Mouse (Mus musculus) forebrain, embryonic 10.5 days (tissue): Measurements from ENCODE around the gene Gpc6. TPM values are rescaled to one million over a fixed set of nuclear protein-coding genes. Genes with fewer than 3 reads are reported as not detected.

Experiments
- DNase-seq: peaks from one replicate; pipeline ENCODE4 v3.0.0-alpha.2; 2017; ENCODE audit warnings: low spot score; ENCODE audit errors: extremely low spot score
- H3K27ac ChIP-seq: fragments of 300-500 bp; sonication (generic); 2 replicates; pipeline ENCODE4 v1.5.1; 2016; ENCODE audit warnings: mild to moderate bottlenecking
- H3K27me3 ChIP-seq: fragments of 300-500 bp; sonication (generic); 2 replicates; pipeline ENCODE4 v1.6.1; 2016; ENCODE audit warnings: mild to moderate bottlenecking; ENCODE audit not compliant: poor library complexity, severe bottlenecking
- H3K36me3 ChIP-seq: fragments of 300-500 bp; sonication (generic); replicated peaks from 2 replicates; pipeline ENCODE4 v1.6.1; 2016; ENCODE audit warnings: mild to moderate bottlenecking, moderate library complexity
- H3K4me1 ChIP-seq: fragments of 300-500 bp; sonication (generic); 2 replicates; pipeline ENCODE4 v1.6.1; 2016
- H3K4me3 ChIP-seq: fragments of 300-500 bp; sonication (generic); 2 replicates; pipeline ENCODE4 v1.5.1; 2016; ENCODE audit warnings: mild to moderate bottlenecking, moderate library complexity
- H3K9me3 ChIP-seq: fragments of 300-500 bp; sonication (generic); 2 replicates; pipeline ENCODE4 v1.6.1; 2016; ENCODE audit warnings: mild to moderate bottlenecking, moderate library complexity
- WGBS: fragments of 180-500 bp; shearing (Covaris S2); methylation state at CpG from one replicate; pipeline ENCODE4 v1.1.7; 2016; 5-methylcytosine and 5-hydroxymethylcytosine counted together
- polyA plus RNA-seq: library from polyadenylated mRNA; unstranded; fragments of >200 nt; fragmentation: Nextera tagmentation; extraction: Ambion mirVana; gene quantifications from 2 replicates; pipeline ENCODE4 v1.2.1, GENCODE M21; 2016

Gene Gpc6
- polyA plus RNA-seq, 1 experiment from 2014 or later: 36.5 TPM

DNA sequence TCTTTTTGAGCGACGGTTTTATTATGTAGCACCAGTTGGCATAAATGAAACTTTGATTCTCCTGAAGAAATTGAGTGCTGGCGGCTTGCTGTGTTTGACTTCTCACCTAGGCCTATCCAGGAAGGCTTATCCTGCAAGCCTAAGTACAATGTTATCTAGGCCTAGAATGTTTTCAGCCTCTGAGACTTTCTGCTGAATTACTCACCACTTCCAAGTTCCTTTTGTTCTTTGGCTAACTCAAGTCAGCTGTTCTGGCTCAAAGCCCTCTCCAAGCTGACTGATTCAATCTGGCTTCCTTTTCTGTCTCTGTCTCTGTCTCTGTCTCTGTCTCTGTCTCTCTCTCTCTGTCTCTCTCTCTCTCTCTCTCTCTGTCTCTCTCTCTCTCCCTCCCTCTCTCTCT, 188.0 kb downstream of the Gpc6 start:
- Histone ChIP-seq H3K4me1 (no peaks in the 10 kb centered on the region), H3K27me3 (no peaks in the 10 kb centered on the region), H3K27ac (no peak overlapping the region), H3K36me3 (no peaks in the 10 kb centered on the region; the same call in 1 of the 2 replicates), H3K9me3 (no peaks in the 10 kb centered on the region), H3K4me3 (no peak overlapping the region)
- WGBS: 93% methylated on average over 3 of the region's 3 CpGs
- no peak for DNase-seq

GRCm38 (mm10) chr14:117122036-117122435, 196.9 kb downstream of the Gpc6 start:
- no peaks in the 10 kb centered on the region for H3K9me3 ChIP-seq
- DNase-seq: no peak
- no peaks in the 10 kb centered on the region for H3K27me3 ChIP-seq
- H3K4me3 ChIP-seq: no peak overlapping the region
- no peaks in the 10 kb centered on the region for H3K4me1 ChIP-seq
- no peak overlapping the region for H3K27ac ChIP-seq
- 77% methylated on average over 1 of the region's 1 CpGs for WGBS
- no peaks in the 10 kb centered on the region for H3K36me3 ChIP-seq

- H3K27ac ChIP-seq: no peak overlapping the region
- peaks cover 5% of the 10 kb centered on the region for H3K36me3 ChIP-seq
- no peaks in the 10 kb centered on the region for H3K27me3 ChIP-seq
- no peaks in the 10 kb centered on the region for H3K9me3 ChIP-seq
- H3K4me3 ChIP-seq: no peak overlapping the region
- no peak for DNase-seq
- 80% methylated on average over 1 of the region's 1 CpGs for WGBS
- no peaks in the 10 kb centered on the region for H3K4me1 ChIP-seq
Observed at GRCm38 (mm10) chr14:117130334-117130733, 205.2 kb downstream of the Gpc6 start.

DNA sequence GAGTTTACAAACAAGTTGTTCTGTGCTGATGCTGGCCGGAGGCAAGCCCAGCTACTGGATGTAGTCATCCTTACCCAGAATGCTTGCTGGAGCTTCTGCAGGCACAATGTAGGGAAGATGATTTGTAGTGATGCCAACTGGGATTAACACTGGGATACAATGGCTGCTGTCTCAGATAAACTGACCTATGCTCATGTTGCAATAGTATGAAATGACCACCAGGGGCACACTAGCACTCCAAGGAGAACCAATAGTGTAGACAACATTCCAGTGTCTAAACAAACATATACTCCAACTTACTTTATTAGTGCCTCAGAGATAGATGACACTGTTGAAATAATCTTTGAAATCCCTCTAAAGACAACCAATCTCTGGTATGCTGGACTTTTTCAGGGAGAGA, 206.2 kb downstream of the Gpc6 start:
- Histone ChIP-seq H3K36me3 (peaks cover 5% of the 10 kb centered on the region), H3K9me3 (no peaks in the 10 kb centered on the region)
- WGBS: 97% methylated on average over 1 of the region's 1 CpGs

GRCm38 (mm10) chr14:117141077-117141848, 216.1 kb downstream of the Gpc6 start:
- no peak overlapping the region for H3K27ac ChIP-seq
- DNase-seq: no peak
- no peaks in the 10 kb centered on the region for H3K9me3 ChIP-seq
- H3K27me3 ChIP-seq: no peaks in the 10 kb centered on the region
- no peak overlapping the region for H3K4me3 ChIP-seq
- no peaks in the 10 kb centered on the region for H3K4me1 ChIP-seq
- H3K36me3 ChIP-seq: no peaks in the 10 kb centered on the region
- WGBS: 93% methylated on average over 6 of the region's 6 CpGs

More for the DNA sequence above, 206.2 kb downstream of the Gpc6 start:
- no peak for DNase-seq
- no peak overlapping the region for H3K27ac ChIP-seq
- no peaks in the 10 kb centered on the region for H3K27me3 ChIP-seq
- H3K4me1 ChIP-seq: no peaks in the 10 kb centered on the region
- no peak overlapping the region for H3K4me3 ChIP-seq

- H3K36me3 ChIP-seq: no peaks in the 10 kb centered on the region
- no peaks in the 10 kb centered on the region for H3K4me1 ChIP-seq
- H3K27ac ChIP-seq: no peak overlapping the region
- H3K9me3 ChIP-seq: no peaks in the 10 kb centered on the region
- 87% methylated on average over 4 of the region's 4 CpGs for WGBS
- no peaks in the 10 kb centered on the region for H3K27me3 ChIP-seq
- no peak for DNase-seq
- H3K4me3 ChIP-seq: no peak overlapping the region
Observed at GRCm38 (mm10) chr14:117146089-117146488, 221.0 kb downstream of the Gpc6 start.

DNA sequence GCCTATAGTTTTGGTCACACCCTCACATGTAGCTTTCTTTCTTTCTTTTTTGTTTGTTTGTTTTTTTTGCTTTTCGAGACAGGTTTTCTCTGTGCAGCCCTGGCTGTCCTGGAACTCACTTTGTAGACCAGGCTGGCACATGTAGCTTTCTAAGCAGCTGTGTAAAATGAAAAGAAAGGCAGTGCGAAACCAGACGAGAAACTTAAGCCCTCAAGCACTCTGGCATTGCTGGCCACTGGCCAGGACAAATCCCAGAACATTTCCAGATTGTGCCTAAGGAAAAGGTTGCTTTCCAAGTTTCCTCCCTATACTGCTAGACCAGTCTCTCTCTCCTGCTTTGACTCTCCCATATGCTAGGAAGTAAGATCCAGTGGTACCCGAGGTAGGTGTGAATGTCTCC, 221.6 kb downstream of the Gpc6 start:
- WGBS: 84% methylated on average over 4 of the region's 4 CpGs
- H3K27ac ChIP-seq: no peak overlapping the region
- H3K4me3 ChIP-seq: no peak overlapping the region
- no peaks in the 10 kb centered on the region for H3K4me1 ChIP-seq
- no peak for DNase-seq
- no peaks in the 10 kb centered on the region for H3K36me3 ChIP-seq
- H3K27me3 ChIP-seq: no peaks in the 10 kb centered on the region
- H3K9me3 ChIP-seq: no peaks in the 10 kb centered on the region

DNA sequence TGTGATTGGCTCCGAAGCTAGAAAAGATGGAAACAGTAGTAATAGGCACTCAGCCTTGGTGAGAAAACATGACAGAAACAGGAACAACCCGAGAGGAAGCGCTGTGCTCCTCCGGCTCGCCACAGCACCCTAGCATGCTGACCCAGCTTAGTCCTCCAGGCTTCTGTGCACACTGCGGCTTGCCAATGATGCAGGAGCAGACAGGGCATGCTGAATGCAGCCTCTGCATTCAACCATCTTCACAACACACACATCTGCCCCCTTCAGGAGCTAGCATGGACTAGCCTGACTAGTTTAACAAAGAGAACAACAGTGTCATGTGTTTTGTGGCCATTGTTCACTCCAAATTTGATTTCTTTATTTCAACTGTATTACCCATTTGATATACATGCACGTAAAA, 226.5 kb downstream of the Gpc6 start:
- Histone ChIP-seq H3K4me1 (no peaks in the 10 kb centered on the region), H3K36me3 (no peaks in the 10 kb centered on the region), H3K27ac (no peak overlapping the region), H3K9me3 (no peaks in the 10 kb centered on the region), H3K4me3 (no peak overlapping the region), H3K27me3 (no peaks in the 10 kb centered on the region)
- DNase-seq: no peak
- 98% methylated on average over 7 of the region's 7 CpGs for WGBS

DNA sequence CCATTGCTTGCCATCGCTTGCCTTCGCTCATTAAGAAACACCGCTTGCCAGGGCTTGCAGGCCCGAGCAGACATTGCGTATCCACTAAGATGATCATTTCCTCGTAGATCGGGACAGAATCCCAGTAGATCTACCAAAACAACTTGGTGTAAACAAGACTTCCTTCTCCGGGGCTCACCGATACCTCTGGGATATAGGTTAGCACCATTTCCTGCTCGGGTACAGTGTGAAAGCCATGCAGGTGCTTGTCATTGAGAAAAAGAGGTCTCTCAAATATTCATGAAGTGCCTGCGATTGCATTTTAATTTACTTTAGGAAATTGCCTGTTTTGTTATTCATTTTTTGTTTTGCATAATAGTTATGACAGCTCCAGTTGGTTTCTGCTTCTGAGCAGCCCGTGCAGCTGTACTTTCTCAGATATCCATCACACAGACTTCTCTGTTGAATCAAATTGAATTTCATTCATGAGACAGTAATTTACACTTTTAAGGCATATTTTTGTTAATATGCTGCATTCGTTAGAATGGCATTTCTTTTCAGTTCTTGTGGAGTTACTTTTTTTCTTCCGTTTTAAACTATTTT, 230.9 kb downstream of the Gpc6 start:
- Histone ChIP-seq H3K27me3 (no peaks in the 10 kb centered on the region), H3K9me3 (no peaks in the 10 kb centered on the region), H3K4me1 (peaks cover 10% of the 10 kb centered on the region), H3K4me3 (no peak overlapping the region), H3K36me3 (no peaks in the 10 kb centered on the region), H3K27ac (no peak overlapping the region)
- no peak for DNase-seq
- 94% methylated on average over 14 of the region's 14 CpGs for WGBS

DNA sequence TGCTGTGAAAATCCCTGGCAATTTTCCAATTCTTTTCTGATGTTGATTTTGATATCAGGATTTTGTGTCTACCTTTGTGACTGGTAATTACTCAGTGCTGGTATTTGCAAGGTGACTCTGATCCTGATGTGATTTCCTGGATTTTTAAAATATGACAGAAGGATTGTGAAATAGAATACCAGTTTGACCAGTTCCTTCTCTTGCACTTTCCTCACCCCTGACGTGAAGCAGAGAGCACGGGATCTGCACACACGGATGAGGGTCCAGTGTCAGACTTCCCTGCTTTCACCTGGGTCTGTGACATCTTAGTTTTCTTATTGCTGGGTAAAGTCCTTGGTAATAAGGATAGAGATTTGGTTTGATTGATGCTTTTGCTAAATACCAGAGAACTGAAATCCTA, 232.3 kb downstream of the Gpc6 start:
- Histone ChIP-seq H3K9me3 (no peaks in the 10 kb centered on the region), H3K27ac (no peak overlapping the region), H3K4me3 (no peak overlapping the region), H3K4me1 (peaks cover 14% of the 10 kb centered on the region), H3K36me3 (no peaks in the 10 kb centered on the region), H3K27me3 (no peaks in the 10 kb centered on the region)
- 86% methylated on average over 3 of the region's 3 CpGs for WGBS
- DNase-seq: no peak

DNA sequence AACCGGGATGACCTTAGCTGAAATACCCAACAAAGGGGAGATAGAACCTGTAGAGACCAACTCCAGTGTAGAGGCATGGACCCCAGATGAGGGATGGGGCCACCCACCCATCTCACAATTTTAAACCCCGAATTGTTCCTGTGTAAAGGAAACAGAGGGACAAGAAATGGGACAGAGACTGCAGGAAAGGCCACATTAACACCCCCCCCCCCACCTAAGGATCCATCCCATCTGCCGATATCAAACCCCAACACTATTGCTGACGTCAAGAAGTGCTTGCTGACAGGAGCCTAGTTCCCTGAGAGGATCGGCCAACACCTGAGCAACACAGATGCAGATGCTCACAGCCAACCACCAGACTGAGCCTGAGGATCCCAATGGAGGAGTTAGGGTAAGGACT, 241.2 kb downstream of the Gpc6 start:
- no peaks in the 10 kb centered on the region for H3K27me3 ChIP-seq
- 97% methylated on average over 5 of the region's 5 CpGs for WGBS
- no peaks in the 10 kb centered on the region for H3K9me3 ChIP-seq
- no peak overlapping the region for H3K4me3 ChIP-seq
- DNase-seq: no peak
- no peaks in the 10 kb centered on the region; the same call in 1 of the 2 replicates for H3K4me1 ChIP-seq
- no peak overlapping the region for H3K27ac ChIP-seq
- 0 out of 2 replicates have a peak, but pooled peaks cover 4% of the 10 kb centered on the region for H3K36me3 ChIP-seq

DNA sequence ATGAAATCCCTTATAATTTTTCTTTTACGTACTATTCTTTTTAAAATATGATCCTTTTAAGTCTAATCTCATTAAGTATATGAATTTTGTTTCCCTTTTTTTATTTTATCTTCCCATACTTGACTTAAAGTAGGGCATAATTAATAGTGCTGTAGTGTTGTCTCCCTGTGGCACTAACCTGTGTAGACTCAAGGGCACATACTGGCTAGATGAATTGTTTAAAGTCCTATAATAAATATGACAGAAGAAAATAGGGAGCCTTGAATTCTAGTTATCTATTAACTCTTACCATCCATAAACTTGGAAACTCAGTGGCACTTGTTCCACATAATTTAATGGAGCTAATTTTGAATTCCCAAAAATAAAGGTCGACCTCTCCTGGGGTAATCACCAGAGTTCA, 268.2 kb downstream of the Gpc6 start:
- 88% methylated on average over 2 of the region's 2 CpGs for WGBS
- Histone ChIP-seq H3K27ac (no peak overlapping the region), H3K9me3 (no peaks in the 10 kb centered on the region), H3K4me3 (no peak overlapping the region), H3K36me3 (peaks cover 4% of the 10 kb centered on the region), H3K27me3 (no peaks in the 10 kb centered on the region), H3K4me1 (no peaks in the 10 kb centered on the region)
- no peak for DNase-seq

DNA sequence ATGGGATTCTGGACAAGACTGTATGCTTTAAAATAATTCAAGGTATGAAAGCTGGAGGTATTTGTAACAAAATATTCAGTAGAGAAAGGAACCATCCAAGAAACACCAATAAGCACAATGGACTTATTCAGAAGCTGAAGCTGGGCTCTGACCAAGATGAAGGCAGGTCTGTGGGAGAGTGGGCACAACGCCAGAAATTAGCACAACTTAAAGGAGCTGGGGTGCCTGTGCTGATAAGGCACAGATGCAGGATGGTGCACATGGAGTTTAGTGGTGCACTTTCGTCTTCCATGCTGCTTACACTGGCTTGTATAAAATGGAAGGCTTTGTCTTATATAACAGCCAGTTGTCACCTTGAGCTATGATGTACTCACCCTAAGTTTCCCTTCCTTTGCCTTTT, 276.9 kb downstream of the Gpc6 start:
- Histone ChIP-seq H3K27me3 (no peaks in the 10 kb centered on the region), H3K27ac (no peak overlapping the region), H3K36me3 (no peaks in the 10 kb centered on the region), H3K4me1 (no peaks in the 10 kb centered on the region), H3K4me3 (no peak overlapping the region), H3K9me3 (no peaks in the 10 kb centered on the region)
- no peak for DNase-seq
- WGBS: 87% methylated on average over 2 of the region's 2 CpGs
